Mouse (Mus musculus) forebrain, embryonic 14.5 days (tissue): Measurements from ENCODE around the gene Stard10. TPM values are rescaled to one million over a fixed set of nuclear protein-coding genes. Genes with fewer than 3 reads are reported as not detected.

Experiments
- ATAC-seq: fragments of 200-750 bp; cut with Nextera tagmentation; 2 replicates; pipeline ENCODE4 v1.8.0; 2017; ENCODE audit warnings: mild to moderate bottlenecking, moderate library complexity
- DNase-seq: peaks from one replicate; pipeline ENCODE4 v3.0.0-alpha.2; 2015; ENCODE audit warnings: low spot score
- H3K27ac ChIP-seq: fragments of 300-500 bp; sonication (generic); 2 replicates; pipeline ENCODE4 v1.5.1; 2014; ENCODE audit warnings: low read depth, mild to moderate bottlenecking, control low read depth, low read length, moderate library complexity
- H3K27me3 ChIP-seq: fragments of 300-500 bp; sonication (generic); replicated peaks from 2 replicates; pipeline ENCODE4 v1.6.1; 2014; ENCODE audit warnings: low read length, control low read depth, mixed read lengths; ENCODE audit not compliant: control insufficient read depth, insufficient read depth
- H3K36me3 ChIP-seq: fragments of 300-500 bp; sonication (generic); 2 replicates; pipeline ENCODE4 v1.6.1; 2014; ENCODE audit warnings: low read length, control low read depth; ENCODE audit not compliant: control insufficient read depth, insufficient read depth
- H3K4me1 ChIP-seq: fragments of 300-500 bp; sonication (generic); 2 replicates; pipeline ENCODE4 v1.6.1; 2014; ENCODE audit warnings: antibody characterized with exemption, low read length, control low read depth; ENCODE audit not compliant: control insufficient read depth, insufficient read depth
- H3K4me2 ChIP-seq: fragments of 300-500 bp; sonication (generic); 2 replicates; pipeline ENCODE4 v1.6.1; 2014; ENCODE audit warnings: mild to moderate bottlenecking, control low read depth, low read length
- H3K4me3 ChIP-seq: fragments of 300-500 bp; sonication (generic); 2 replicates; pipeline ENCODE4 v1.5.1; 2014; ENCODE audit warnings: low read depth, low read length, control low read depth
- H3K9ac ChIP-seq: fragments of 300-500 bp; sonication (generic); 2 replicates; pipeline ENCODE4 v1.6.1; 2014; ENCODE audit warnings: mild to moderate bottlenecking, low read length, control low read depth, moderate library complexity
- H3K9me3 ChIP-seq: fragments of 300-500 bp; sonication (generic); replicated peaks from 2 replicates; pipeline ENCODE4 v1.6.1; 2016; ENCODE audit warnings: low read length, control low read depth, mixed read lengths; ENCODE audit not compliant: control insufficient read depth
- WGBS: fragments of 180-500 bp; shearing (Covaris S2); extraction: QIAGEN DNeasy Blood & Tissue Kit; methylation state at CpG from one replicate; pipeline ENCODE4 v1.1.7; 2014; 5-methylcytosine and 5-hydroxymethylcytosine counted together
- polyA plus RNA-seq: library from polyadenylated mRNA; unstranded; fragments of >200 nt; fragmentation: Nextera tagmentation; extraction: Ambion mirVana; gene quantifications from 2 replicates; pipeline ENCODE4 v1.2.1, GENCODE M21; 2014

The Stard10 gene
- polyA plus RNA-seq, 1 experiment from 2014 or later = 8.1 TPM

- Histone ChIP-seq H3K27me3 (peaks cover 4% of the 10 kb centered on the region; the same call in 1 of the 2 replicates), H3K4me3 (peak overlapping the region; percentile 29), H3K9ac (peak overlapping the region; percentile 53), H3K4me2 (peak overlapping the region; percentile 69), H3K4me1 (peaks cover 5% of the 10 kb centered on the region; the same call in 1 of the 2 replicates), H3K9me3 (no peaks in the 10 kb centered on the region), H3K36me3 (no peaks in the 10 kb centered on the region), H3K27ac (no peak overlapping the region)
- DNase-seq = no peak
- no peak for ATAC-seq
- WGBS = 24% methylated on average over 8 of the region's 8 CpGs
Observed at GRCm38 (mm10) chr7:101297023-101297405, 19.9 kb upstream of the Stard10 start.

DNA sequence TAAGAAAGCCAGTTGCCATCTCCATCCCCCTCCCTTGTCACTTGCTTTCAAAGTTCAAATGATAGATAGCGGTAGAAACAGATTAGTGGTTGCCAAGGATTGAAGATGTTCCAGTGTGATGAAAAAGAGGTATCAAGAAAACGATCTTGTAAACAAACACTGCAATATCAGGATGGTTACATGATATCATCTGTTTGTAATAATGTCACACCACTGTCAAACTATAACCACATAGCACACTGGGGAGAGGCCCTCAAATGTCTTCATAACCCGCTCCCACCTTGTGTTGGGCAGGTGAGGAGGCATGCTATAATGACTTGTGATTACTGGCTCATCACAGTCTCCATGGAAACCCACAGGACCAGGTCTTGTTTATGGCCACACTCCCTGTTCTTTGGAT is 18.5 kb upstream of the Stard10 start:
- peaks cover 4% of the 10 kb centered on the region; the same call in 1 of the 2 replicates for H3K27me3 ChIP-seq
- H3K4me1 ChIP-seq = peaks cover 10% of the 10 kb centered on the region
- H3K36me3 ChIP-seq = no peaks in the 10 kb centered on the region
- no peak overlapping the region for H3K27ac ChIP-seq
- WGBS = 85% methylated on average over 3 of the region's 3 CpGs
- DNase-seq = no peak
- no peak overlapping the region for H3K4me3 ChIP-seq
- H3K9ac ChIP-seq = no peak overlapping the region
- no peak for ATAC-seq
- no peaks in the 10 kb centered on the region for H3K9me3 ChIP-seq
- H3K4me2 ChIP-seq = no peak overlapping the region

GRCm38 (mm10) chr7:101301361-101301880 is 15.5 kb upstream of the Stard10 start:
- no peak; the same call in none of the 2 replicates for ATAC-seq
- Histone ChIP-seq H3K9me3 (no peaks in the 10 kb centered on the region), H3K9ac (peak overlapping the region; percentile 71), H3K4me2 (peak overlapping the region; percentile 87), H3K4me3 (peak overlapping the region; percentile 57), H3K27me3 (peaks cover 4% of the 10 kb centered on the region; the same call in 1 of the 2 replicates), H3K4me1 (peaks cover 10% of the 10 kb centered on the region), H3K36me3 (no peaks in the 10 kb centered on the region), H3K27ac (peak overlapping the region; percentile 9; the same call in 1 of the 2 replicates)
- no peak for DNase-seq
- WGBS = 1% methylated on average over 30 of the region's 30 CpGs

DNA sequence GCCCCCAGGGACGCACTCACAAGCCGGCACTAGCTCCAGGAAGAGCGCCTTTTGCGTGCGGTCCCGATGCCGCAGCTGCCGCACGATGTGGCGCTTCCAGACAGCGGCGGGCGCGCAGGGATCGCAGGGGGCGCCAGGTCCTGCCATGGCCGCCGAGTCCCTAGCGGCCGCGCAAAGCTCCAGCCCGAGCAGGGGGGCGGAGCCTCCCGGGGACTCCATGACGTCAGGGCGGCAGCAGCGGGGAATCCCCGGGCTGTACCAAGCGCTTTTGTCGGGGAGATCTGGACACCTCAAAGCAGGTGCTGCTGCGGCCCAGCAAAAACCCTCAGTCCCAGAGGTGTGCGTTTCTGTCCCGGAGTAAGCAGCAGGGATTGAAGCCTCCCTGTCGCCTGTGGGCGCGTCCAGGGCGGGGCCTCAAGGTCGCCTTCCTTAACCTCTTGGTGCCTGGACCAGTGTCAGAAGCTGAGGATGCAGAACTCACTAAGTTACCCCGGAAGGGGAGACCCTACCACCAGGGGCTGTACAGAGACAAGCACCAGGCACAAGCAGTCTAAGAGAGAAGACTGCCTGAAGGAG is 14.9 kb upstream of the Stard10 start, which contains the start of gene Atg16l2:
Gene Atg16l2, minus strand, starts transcription at position 371 of the 576 bp plus-strand sequence.
- Histone ChIP-seq H3K27ac (peak within 1 kb of the TSS; percentile 29), H3K9ac (peak within 1 kb of the TSS; percentile 71), H3K4me3 (peak within 1 kb of the TSS; percentile 57), H3K27me3 (peaks cover 4% of the 10 kb centered on the region; the same call in 1 of the 2 replicates), H3K4me2 (peak within 1 kb of the TSS; percentile 87), H3K36me3 (no peaks in the 10 kb centered on the region), H3K4me1 (peaks cover 10% of the 10 kb centered on the region), H3K9me3 (no peaks in the 10 kb centered on the region)
- ATAC-seq (peak; percentile 94), DNase-seq (peak; percentile 93)
- WGBS = under 1% methylated on average over 39 of the region's 39 CpGs

DNA sequence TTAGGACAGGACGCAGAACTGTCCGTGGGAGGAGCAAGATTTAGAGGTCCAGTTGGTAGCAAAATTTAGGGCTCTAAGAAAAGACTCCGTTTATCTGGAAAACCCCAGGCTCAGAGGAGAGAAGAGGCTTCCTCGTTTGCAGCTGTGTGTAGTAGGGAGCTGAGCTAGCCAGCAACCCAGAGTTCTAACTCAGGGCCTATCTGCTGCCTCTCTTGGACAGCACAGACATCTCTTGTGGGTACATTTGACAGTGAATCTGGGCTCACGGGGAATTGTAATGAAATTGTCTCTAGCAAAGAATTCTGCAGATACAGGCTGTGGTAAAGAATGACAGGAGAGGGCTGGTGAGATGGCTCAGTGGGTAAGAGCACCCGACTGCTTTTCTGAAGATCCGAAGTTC is 14.2 kb upstream of the Stard10 start:
- H3K4me1 ChIP-seq = peaks cover 10% of the 10 kb centered on the region
- H3K4me3 ChIP-seq = peak overlapping the region; percentile 57
- H3K4me2 ChIP-seq = peak overlapping the region; percentile 87
- no peaks in the 10 kb centered on the region for H3K9me3 ChIP-seq
- DNase-seq (no peak), ATAC-seq (no peak)
- H3K9ac ChIP-seq = peak overlapping the region; percentile 71
- 20% methylated on average over 7 of the region's 7 CpGs for whole genome bisulfite sequencing
- peak overlapping the region; percentile 29; the same call in 1 of the 2 replicates for H3K27ac ChIP-seq
- no peaks in the 10 kb centered on the region for H3K36me3 ChIP-seq
- H3K27me3 ChIP-seq = peaks cover 4% of the 10 kb centered on the region; the same call in 1 of the 2 replicates

- WGBS = 48% methylated on average over 2 of the region's 2 CpGs
- DNase-seq (no peak), ATAC-seq (no peak)
- H3K36me3 ChIP-seq = no peaks in the 10 kb centered on the region
- no peak overlapping the region for H3K4me3 ChIP-seq
- H3K27ac ChIP-seq = no peak overlapping the region
- H3K9ac ChIP-seq = no peak overlapping the region
- H3K4me1 ChIP-seq = peaks cover 8% of the 10 kb centered on the region
- no peak overlapping the region for H3K4me2 ChIP-seq
- no peaks in the 10 kb centered on the region for H3K9me3 ChIP-seq
- H3K27me3 ChIP-seq = no peaks in the 10 kb centered on the region
Observed at GRCm38 (mm10) chr7:101306841-101307240, 10.0 kb upstream of the Stard10 start.

GRCm38 (mm10) chr7:101309985-101310326 is 6.9 kb upstream of the Stard10 start:
- H3K4me1 ChIP-seq = 0 out of 2 replicates have a peak, but pooled peaks cover 2% of the 10 kb centered on the region
- no peaks in the 10 kb centered on the region for H3K9me3 ChIP-seq
- peak overlapping the region; percentile 47 for H3K4me3 ChIP-seq
- peak overlapping the region; percentile 53 for H3K9ac ChIP-seq
- ATAC-seq (no peak), DNase-seq (no peak)
- no peak overlapping the region for H3K27ac ChIP-seq
- H3K36me3 ChIP-seq = no peaks in the 10 kb centered on the region
- H3K4me2 ChIP-seq = peak overlapping the region; percentile 57
- 33% methylated on average over 5 of the region's 5 CpGs for WGBS
- H3K27me3 ChIP-seq = no peaks in the 10 kb centered on the region

- ATAC-seq = peak; percentile 98
- peak; percentile 99 for DNase-seq
- no peaks in the 10 kb centered on the region for H3K27me3 ChIP-seq
- peak overlapping the region; percentile 47 for H3K4me3 ChIP-seq
- H3K9me3 ChIP-seq = no peaks in the 10 kb centered on the region
- H3K4me2 ChIP-seq = peak overlapping the region; percentile 57
- no peaks in the 10 kb centered on the region for H3K36me3 ChIP-seq
- H3K4me1 ChIP-seq = 0 out of 2 replicates have a peak, but pooled peaks cover 2% of the 10 kb centered on the region
- H3K9ac ChIP-seq = peak overlapping the region; percentile 53
- under 1% methylated on average over 43 of the region's 43 CpGs for WGBS
- H3K27ac ChIP-seq = peak overlapping the region; percentile 79
Observed at GRCm38 (mm10) chr7:101310327-101311028, 6.4 kb upstream of the Stard10 start.
